Mouse (Mus musculus): ENCODE measurements around the gene Psme2. TPM values are rescaled to one million over a fixed set of nuclear protein-coding genes. Genes with fewer than 3 reads are reported as not detected.

Psme2 gene
- polyA plus RNA-seq, 1 experiment from 2014 or later: 215 TPM

DNA sequence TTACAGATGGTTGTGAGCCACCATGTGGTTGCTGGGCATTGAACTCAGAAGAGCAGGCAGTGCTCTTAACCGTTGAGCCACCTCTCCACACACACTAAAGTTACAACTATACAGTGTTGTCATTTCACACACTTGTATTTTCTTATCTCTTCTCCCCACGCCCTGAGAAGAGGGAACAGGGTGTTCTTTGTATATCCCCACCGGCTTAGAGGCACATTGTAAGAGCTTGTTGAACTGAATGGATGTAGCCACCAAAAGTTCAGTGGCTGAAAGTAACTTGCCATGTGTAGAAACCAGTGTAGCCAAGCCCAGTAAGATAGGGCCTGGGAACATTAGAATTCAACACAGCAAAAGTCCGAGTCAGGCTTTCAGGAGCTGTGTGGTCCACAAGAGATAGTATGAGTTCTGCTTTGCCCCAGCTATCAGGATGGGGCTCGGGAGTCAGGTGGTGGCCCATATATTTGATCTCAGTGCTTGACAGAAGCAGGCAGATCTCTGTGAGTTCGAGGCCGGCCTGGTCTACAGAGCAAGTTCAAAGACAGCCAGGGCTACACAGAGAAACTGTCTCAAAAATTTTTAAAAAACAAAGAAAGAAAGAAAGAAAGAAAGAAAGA, 23.8 kb upstream of the Psme2 start:
- Histone ChIP-seq H3K4me1 (replicated peaks) (peaks cover 15% of the 10 kb centered on the region), H3K4me2 (no peak overlapping the region), H3K27me3 (no peaks in the 10 kb centered on the region), H3K4me3 (no peak overlapping the region), H3K9ac (no peak overlapping the region), H3K36me3 (peaks cover 3% of the 10 kb centered on the region), H3K9me3 (replicated peaks) (no peaks in the 10 kb centered on the region), H3K27ac (no peak overlapping the region)
- WGBS: 58% methylated on average over 7 of the region's 7 CpGs
- ATAC-seq (replicated peaks; ENCODE audit: insufficient number of reproducible peaks, insufficient read depth, low FRiP score, low read depth): no peak

DNA sequence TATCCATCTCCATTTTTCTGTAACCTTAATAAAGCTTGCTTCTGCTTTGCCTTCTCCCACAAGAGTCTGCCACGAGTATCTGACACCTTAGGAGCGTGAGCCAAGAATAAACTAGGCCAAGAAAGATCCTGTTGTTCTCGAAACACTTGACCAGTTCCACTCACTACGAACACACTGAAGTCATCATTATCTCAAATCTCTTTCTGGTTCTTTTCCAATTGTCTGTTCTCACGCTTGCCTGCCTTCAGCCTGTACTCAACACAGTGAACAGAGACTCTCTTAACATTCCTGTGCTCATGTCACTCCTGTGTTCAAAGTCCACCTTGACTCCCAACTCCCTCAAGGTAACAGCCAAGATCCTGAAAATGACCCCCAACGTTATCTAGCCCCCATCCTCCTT, 22.4 kb upstream of the Psme2 start:
- Histone ChIP-seq H3K9ac (no peak overlapping the region), H3K36me3 (peaks cover 15% of the 10 kb centered on the region), H3K4me2 (no peak overlapping the region), H3K4me1 (replicated peaks) (peaks cover 9% of the 10 kb centered on the region), H3K9me3 (replicated peaks) (no peaks in the 10 kb centered on the region), H3K4me3 (no peak overlapping the region), H3K27me3 (no peaks in the 10 kb centered on the region), H3K27ac (0 out of 2 replicates have a peak overlapping the region, but pooled peaks have one; percentile 26)
- 30% methylated on average over 6 of the region's 6 CpGs for WGBS
- ATAC-seq (replicated peaks; ENCODE audit: insufficient number of reproducible peaks, insufficient read depth, low FRiP score, low read depth): no peak

DNA sequence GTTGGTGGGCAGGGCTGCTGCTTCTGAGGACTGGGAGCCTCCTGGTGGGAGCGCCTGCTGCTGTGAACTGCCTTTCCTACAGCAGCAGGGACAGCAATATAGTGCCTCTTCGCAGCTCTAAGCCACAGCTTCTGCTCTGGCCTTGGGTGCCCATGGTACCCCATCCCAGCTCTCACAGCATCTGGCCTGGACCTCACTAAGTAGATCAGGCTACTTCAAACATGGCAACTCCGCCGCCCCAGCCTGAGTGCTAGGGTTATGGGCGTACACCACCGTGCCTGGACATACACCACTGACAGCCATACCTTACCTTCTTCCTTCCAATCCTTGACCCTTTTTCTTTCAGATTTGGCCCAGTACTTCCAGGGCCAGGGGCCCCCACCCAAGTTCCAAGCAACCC, 17.4 kb upstream of the Psme2 start:
- Histone ChIP-seq H3K4me1 (replicated peaks) (peaks cover 23% of the 10 kb centered on the region), H3K27ac (no peak overlapping the region), H3K9me3 (replicated peaks) (no peaks in the 10 kb centered on the region), H3K4me2 (no peak overlapping the region), H3K4me3 (no peak overlapping the region), H3K9ac (no peak overlapping the region), H3K27me3 (no peaks in the 10 kb centered on the region), H3K36me3 (peaks cover 35% of the 10 kb centered on the region)
- no peak for ATAC-seq (replicated peaks; ENCODE audit: insufficient number of reproducible peaks, insufficient read depth, low FRiP score, low read depth)
- 94% methylated on average over 6 of the region's 6 CpGs for WGBS

DNA sequence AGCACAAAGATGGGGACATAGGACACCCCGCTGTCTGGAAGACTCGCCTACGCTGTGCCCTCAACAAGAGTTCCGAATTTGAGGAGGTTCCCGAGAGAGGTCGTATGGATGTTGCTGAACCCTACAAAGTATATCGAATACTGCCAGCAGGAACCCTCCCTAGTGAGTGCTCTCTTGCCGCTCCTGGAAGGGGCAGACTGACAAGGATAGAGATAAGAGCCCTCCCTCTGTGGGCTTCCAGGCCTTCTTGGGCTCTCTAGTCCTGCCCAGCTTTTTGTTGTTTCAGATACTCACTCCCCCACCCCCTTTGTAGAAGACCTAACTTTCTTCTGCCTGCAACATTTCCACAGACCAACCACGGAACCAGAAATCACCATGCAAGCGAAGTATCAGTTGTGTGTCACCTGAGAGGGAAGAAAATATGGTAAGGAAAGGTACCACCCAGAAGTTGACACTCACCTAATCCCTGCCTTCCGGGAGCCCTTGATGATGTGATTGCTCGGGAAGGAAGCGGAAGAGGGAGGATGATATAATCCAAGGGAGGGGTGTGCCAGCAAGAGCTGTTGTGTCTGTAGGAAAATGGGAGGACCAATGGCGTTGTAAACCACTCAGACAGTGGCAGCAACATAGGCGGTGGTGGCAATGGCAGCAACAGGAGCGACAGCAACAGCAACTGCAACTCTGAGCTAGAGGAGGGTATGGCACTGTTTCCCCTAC, 15.0 kb upstream of the Psme2 start:
- Histone ChIP-seq H3K27ac (no peak overlapping the region), H3K4me2 (no peak overlapping the region), H3K27me3 (no peaks in the 10 kb centered on the region), H3K9ac (no peak overlapping the region), H3K4me3 (no peak overlapping the region), H3K4me1 (replicated peaks) (peaks cover 18% of the 10 kb centered on the region), H3K36me3 (peaks cover 57% of the 10 kb centered on the region), H3K9me3 (replicated peaks) (no peaks in the 10 kb centered on the region)
- ATAC-seq (replicated peaks; ENCODE audit: insufficient number of reproducible peaks, insufficient read depth, low FRiP score, low read depth): no peak
- 79% methylated on average over 16 of the region's 16 CpGs for WGBS

DNA sequence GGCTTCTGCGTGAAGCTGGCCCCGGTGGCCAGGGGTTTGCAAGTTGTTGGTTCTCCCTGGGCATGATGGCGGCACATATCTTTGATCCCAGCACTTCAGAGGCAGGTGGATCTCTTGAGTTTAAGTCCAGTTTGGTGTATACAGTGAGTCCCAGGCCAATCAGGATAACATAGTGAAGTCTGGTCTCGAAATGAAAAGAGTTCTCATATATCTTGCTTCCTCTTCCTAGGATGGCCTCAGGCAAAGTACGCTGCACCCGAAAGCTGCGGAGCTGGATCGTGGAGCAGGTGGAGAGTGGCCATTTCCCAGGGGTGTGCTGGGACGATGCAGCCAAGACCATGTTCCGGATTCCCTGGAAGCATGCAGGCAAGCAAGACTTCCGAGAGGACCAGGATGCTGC, 13.9 kb upstream of the Psme2 start:
- ATAC-seq (replicated peaks; ENCODE audit: insufficient number of reproducible peaks, insufficient read depth, low FRiP score, low read depth): no peak
- H3K27ac ChIP-seq: peak overlapping the region; percentile 82; the same call in 1 of the 2 replicates
- peak overlapping the region; percentile 55 for H3K4me3 ChIP-seq
- no peaks in the 10 kb centered on the region for H3K27me3 ChIP-seq
- 89% methylated on average over 11 of the region's 11 CpGs for WGBS
- H3K4me1 ChIP-seq (replicated peaks): peaks cover 18% of the 10 kb centered on the region
- H3K9ac ChIP-seq: no peak overlapping the region
- peaks cover 59% of the 10 kb centered on the region for H3K36me3 ChIP-seq
- no peaks in the 10 kb centered on the region for H3K9me3 ChIP-seq (replicated peaks)
- peak overlapping the region; percentile 75 for H3K4me2 ChIP-seq

DNA sequence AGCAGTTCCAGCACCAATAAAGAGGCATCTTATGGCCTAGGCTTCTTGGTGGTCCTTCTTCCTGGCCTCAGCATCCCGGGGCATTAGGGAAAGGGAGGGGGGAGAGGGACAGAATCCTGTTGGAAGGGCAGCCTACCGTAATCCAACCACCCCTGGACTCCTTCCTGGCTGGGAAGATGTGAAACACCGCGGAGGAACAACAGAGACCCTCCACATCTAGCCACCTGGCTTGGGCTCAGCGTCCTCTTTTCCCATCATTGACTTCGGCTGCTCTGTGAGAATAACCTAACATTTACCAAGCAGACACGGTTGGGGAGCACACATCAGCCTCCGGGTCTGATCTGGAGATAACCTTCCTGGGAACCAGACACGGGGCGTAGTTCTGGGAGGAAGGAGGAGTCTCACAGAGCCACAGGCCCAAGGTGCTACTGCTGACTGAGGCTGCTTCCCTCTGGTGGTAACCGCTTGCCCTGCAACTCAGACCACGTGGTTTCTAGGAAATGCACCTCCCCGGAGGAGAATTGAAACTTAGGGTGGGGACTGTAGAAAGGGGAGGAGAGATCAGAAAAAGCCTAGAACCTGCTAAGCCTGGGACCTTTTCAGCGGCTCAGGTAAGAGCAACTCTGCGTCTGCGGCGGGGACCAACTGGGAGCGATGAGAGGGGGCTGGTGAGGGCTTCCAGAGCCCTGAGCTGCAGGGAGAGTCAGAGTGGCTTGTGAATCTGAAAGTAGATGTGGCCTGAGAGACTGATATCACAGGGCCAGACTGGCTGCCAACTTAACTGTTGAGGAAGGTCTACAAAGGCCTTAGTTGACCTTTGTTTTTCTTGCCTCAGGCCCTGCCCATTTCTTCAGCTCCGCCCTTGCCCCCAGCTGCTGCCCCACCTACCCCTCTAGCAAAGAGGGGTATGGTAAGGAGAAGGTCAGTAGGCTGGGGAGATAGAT, 13.0 kb upstream of the Psme2 start:
- H3K4me3 ChIP-seq: peak overlapping the region; percentile 55
- 14% methylated on average over 19 of the region's 19 CpGs for WGBS
- H3K36me3 ChIP-seq: peaks cover 59% of the 10 kb centered on the region
- H3K9me3 ChIP-seq (replicated peaks): no peaks in the 10 kb centered on the region
- peak; percentile 82 for ATAC-seq (replicated peaks; ENCODE audit: insufficient number of reproducible peaks, insufficient read depth, low FRiP score, low read depth)
- H3K27me3 ChIP-seq: no peaks in the 10 kb centered on the region
- H3K4me2 ChIP-seq: peak overlapping the region; percentile 75
- H3K9ac ChIP-seq: peak overlapping the region; percentile 69
- H3K27ac ChIP-seq: peak overlapping the region; percentile 82
- peaks cover 18% of the 10 kb centered on the region for H3K4me1 ChIP-seq (replicated peaks)

DNA sequence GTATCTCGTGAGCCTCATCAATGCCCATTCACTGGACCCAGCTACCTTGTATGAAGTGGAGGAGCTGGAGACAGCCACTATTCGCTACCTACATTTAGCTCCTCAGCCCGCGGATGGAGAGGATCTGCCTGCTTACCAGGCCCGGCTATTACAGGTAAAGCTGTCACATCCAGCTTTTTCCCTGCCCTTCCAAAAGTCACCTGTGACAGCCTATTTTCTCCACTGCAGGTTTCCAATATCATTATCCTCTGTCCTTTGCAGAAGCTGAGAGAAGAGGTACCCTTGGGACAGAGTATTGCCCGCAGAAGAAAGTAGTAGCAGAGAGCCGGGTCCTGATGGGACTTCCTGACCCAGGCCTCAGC, 12.3 kb upstream of the Psme2 start, which contains the start of gene Irf9:
TSS of gene Irf9 (plus strand) at position 301 of the 362 bp plus-strand sequence.
- Histone ChIP-seq H3K4me2 (peak within 1 kb of the TSS; percentile 75), H3K9ac (peak within 1 kb of the TSS; percentile 69), H3K4me3 (peak within 1 kb of the TSS; percentile 55), H3K27me3 (no peaks in the 10 kb centered on the region), H3K4me1 (replicated peaks) (peaks cover 18% of the 10 kb centered on the region), H3K27ac (peak within 1 kb of the TSS; percentile 82), H3K9me3 (replicated peaks) (no peaks in the 10 kb centered on the region), H3K36me3 (peaks cover 61% of the 10 kb centered on the region)
- ATAC-seq (replicated peaks; ENCODE audit: insufficient number of reproducible peaks, insufficient read depth, low FRiP score, low read depth): no peak
- WGBS: 83% methylated on average over 7 of the region's 7 CpGs

DNA sequence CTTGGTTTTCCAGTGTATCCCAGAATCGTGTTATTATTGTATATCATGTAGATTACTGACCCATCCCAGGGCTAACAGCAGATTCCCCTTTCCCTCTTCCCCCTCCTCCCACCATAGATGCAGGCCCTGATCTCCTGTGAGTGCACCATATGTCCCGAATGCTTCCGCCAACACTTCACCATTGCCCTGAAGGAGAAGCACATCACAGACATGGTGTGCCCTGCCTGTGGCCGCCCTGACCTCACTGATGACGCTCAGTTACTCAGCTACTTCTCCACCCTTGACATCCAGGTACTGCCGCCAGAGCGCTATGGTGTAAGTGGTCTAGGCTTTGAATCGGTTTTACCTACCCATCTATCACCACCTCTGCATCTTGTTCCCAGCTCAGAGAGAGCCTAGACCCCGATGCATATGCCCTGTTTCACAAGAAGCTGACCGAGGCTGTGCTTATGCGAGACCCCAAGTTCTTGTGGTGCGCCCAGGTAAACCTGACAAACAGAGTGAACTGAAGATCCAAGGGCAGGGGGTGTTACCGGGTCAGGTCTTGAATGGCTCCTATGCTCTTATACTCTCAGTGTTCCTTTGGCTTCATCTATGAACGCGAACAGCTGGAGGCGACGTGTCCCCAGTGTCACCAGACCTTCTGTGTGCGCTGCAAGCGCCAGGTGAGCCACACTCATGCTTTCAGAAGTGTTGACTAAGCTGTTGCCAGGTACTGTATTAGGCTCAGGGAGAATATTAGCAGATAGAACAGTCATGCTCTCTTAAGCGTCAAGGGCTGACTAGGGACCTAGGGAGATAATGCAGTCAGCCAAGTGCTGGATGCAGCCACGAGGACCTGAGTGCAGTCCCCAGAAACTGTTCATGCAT, 7.8 kb upstream of the Psme2 start:
- peaks cover 4% of the 10 kb centered on the region; the same call in 1 of the 2 replicates for H3K4me1 ChIP-seq (replicated peaks)
- no peak for ATAC-seq (replicated peaks; ENCODE audit: insufficient number of reproducible peaks, insufficient read depth, low FRiP score, low read depth)
- peaks cover 80% of the 10 kb centered on the region for H3K36me3 ChIP-seq
- no peak overlapping the region for H3K4me2 ChIP-seq
- H3K27me3 ChIP-seq: no peaks in the 10 kb centered on the region
- no peak overlapping the region for H3K4me3 ChIP-seq
- no peak overlapping the region for H3K9ac ChIP-seq
- H3K27ac ChIP-seq: no peak overlapping the region
- H3K9me3 ChIP-seq (replicated peaks): no peaks in the 10 kb centered on the region
- 93% methylated on average over 21 of the region's 21 CpGs for whole genome bisulfite sequencing

DNA sequence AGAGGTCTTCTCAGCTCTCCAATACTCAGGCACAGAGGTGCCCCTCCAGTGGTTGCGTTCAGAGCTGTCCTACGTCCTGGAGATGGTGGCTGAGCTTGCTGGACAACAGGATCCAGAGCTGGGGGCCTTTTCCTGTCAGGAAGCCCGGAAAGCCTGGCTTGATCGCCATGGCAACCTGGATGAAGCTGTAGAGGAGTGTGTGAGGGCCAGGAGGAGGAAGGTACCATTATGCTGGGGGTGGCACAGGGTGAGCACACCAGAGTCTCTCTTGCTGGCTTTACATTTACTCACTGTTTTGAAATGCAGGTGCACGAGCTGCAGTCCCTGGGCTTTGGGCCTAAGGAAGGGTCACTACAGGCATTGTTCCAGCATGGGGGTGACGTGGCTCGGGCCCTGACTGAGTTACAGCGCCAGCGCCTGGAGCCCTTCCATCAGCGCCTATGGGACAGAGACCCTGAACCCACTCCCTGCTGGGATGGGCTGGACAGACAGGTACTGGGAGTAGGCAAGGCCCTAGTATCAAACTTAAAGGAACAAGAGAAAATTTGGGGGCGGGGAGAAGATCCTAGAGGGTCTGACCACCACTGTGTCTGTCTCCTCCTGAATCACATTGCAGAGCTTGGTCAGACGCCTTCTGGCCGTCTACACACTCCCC, 5.2 kb upstream of the Psme2 start:
- no peak overlapping the region for H3K4me3 ChIP-seq
- H3K36me3 ChIP-seq: peaks cover 58% of the 10 kb centered on the region
- 76% methylated on average over 13 of the region's 13 CpGs for WGBS
- H3K4me2 ChIP-seq: no peak overlapping the region
- 0 out of 2 replicates have a peak overlapping the region, but pooled peaks have one; percentile 4 for H3K27ac ChIP-seq
- H3K27me3 ChIP-seq: no peaks in the 10 kb centered on the region
- H3K4me1 ChIP-seq (replicated peaks): peaks cover 16% of the 10 kb centered on the region
- H3K9ac ChIP-seq: no peak overlapping the region
- H3K9me3 ChIP-seq (replicated peaks): no peaks in the 10 kb centered on the region
- ATAC-seq (replicated peaks; ENCODE audit: insufficient number of reproducible peaks, insufficient read depth, low FRiP score, low read depth): no peak

DNA sequence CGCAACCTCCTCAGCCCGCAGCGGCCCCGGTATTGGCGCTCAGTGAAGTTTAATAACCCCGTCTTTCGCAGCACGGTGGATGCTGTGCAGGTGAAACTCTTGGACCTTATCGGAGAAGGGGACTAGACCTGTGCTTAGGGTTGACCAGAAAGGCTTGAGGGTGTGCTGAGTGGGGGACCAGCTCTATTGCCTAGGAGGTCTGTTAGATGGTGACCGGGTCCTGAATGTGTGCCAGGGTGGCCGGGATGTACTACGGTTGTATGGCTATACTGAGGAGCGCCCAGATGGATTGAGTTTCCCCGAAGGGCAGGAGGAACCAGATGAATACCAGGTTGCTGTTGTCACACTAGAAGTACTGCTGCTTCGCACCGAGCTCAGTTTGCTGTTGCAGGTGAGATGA, 1.3 kb upstream of the Psme2 start:
- no peaks in the 10 kb centered on the region for H3K9me3 ChIP-seq (replicated peaks)
- H3K4me2 ChIP-seq: peak overlapping the region; percentile 92
- peak overlapping the region; percentile 85 for H3K4me3 ChIP-seq
- peak overlapping the region; percentile 88 for H3K9ac ChIP-seq
- H3K27me3 ChIP-seq: no peaks in the 10 kb centered on the region
- peak overlapping the region; percentile 96 for H3K27ac ChIP-seq
- peaks cover 26% of the 10 kb centered on the region for H3K4me1 ChIP-seq (replicated peaks)
- H3K36me3 ChIP-seq: peaks cover 34% of the 10 kb centered on the region
- no peak for ATAC-seq (replicated peaks; ENCODE audit: insufficient number of reproducible peaks, insufficient read depth, low FRiP score, low read depth)
- 2% methylated on average over 16 of the region's 16 CpGs for WGBS
